Mouse (Mus musculus) heart, adult 2 months (tissue): Measurements from ENCODE around the gene Gnai1.

Experiments
- CTCF ChIP-seq: fragments of 200-600 bp; IDR thresholded peaks from 2 replicates; pipeline ENCODE4 v1.8.1; 2022; ENCODE audit warnings: antibody characterized with exemption, mild to moderate bottlenecking, moderate library complexity
- EP300 ChIP-seq: fragments of 200-500 bp; IDR thresholded peaks from 2 replicates; pipeline ENCODE4 v1.6.1; 2011; ENCODE audit warnings: low read depth, low read length, control low read depth; ENCODE audit not compliant: insufficient read depth
- POLR2A ChIP-seq: fragments of 200-500 bp; IDR thresholded peaks from 2 replicates; pipeline ENCODE4 v1.6.1; 2011; ENCODE audit warnings: mild to moderate bottlenecking, low read depth, low read length, control low read depth; ENCODE audit not compliant: insufficient read depth

DNA sequence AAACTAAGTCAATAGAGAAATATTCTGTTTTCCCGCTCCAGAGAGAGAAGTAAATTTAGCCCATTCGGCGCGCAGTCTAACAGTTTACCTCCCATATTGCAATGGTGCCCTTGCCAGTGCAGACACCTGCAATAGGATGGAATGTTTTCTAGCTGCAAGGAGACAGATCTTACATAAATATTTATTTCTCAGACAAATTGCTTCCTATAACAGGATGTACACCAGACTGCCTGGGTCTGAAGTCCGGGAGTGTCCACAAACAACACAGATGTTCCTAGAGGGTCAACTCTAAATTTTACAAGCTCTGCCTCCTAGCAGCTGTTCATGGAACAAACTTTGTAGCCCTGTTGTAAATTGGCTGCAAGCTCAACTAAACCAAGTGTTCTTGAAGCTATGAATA is 111.0 kb downstream of the Gnai1 start:
- TF ChIP-seq POLR2A (no peak), CTCF (no peak), EP300 (no peak)
